Mouse (Mus musculus): ENCODE results near the gene Bak1.
A peak's percentile ranks its signal among the peaks of the same experiment; 100 is the strongest.

The Bak1 gene

DNA sequence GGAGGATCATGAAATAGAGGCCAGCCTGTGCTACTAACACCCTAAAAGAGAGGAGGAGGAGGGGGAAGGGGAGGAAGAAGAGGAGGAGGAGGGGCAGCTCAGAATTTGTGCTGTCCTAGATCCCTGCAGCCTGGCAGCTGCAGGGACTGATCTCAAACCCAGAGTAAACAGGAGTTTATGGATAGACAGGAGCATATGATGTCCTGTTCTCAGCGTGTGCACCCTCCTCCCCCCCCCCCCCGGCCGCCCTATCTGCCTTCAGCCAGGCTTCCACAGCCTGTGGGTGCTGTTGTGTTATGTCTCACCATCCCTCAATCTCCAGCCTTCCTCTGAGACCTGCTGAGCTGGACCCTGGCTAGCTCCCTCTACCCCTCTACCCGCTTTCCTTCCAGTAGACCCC is at the start of gene Bak1:
TSS of gene Bak1 (minus strand) at position 101 of the 400 bp plus-strand sequence.
- DNase-seq (ENCODE audit: low spot score), result no peak

DNA sequence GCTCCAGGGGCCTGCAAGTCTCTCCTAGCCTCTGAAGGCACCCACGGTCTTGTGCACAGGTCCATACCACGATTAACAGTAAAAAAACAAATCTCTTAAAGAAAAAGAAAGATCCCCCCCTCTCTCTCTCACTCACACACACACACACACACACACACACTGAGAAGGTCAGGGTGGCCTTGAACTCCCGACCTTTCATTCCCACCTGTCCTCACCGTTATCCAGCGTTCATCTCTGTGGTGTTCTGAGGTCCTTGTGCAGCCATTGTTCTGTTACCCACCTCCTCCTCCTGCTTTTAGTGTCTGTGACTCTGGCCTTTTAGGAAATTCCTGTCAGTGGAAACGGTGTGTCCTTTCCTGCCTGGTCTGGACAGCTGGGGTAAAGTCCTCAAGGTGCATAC is 49.7 kb upstream of the Bak1 start:
- no peak for DNase-seq (ENCODE audit: low spot score)

DNA sequence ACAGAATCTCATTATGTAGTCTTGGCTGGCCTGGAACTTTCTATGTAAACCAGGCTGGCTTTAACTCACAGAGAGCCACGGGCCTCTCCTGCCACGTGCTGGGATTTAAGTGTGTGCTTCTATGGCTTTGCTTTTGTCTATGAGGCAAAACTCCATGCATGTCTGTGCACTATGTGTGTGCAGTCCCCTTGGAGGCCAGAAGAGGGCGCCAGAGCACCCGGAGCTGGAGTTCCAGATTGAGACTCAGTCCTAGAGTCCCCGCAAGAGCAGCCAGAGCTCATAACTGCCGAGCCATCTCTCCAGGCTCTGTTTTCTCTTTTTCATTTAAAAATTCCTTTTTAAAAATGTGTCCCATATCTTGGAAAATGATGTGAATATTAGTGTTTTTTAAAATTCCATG is 49.1 kb upstream of the Bak1 start:
- DNase-seq (ENCODE audit: low spot score), result peak; percentile 45

DNA sequence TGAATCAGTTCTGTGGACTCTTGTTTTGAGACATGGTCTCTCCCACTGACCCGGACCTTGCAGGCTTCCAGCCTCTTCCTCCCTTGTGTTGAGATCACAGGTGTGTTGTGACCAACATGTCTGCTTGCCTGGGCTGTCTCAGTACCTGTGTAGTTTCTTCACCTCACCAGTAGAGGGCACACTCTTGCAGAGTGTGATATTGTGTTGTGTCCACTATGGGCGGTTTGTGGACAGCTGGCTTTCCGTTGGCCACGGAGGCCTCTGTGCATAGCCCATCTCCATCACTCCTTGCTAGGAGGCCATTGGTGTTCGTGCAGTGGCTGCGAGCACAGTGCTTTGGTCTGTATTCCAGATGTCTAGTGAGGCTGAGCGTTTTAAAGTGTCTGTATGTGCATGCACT is 48.3 kb upstream of the Bak1 start:
- no peak for DNase-seq (ENCODE audit: low spot score)

DNA sequence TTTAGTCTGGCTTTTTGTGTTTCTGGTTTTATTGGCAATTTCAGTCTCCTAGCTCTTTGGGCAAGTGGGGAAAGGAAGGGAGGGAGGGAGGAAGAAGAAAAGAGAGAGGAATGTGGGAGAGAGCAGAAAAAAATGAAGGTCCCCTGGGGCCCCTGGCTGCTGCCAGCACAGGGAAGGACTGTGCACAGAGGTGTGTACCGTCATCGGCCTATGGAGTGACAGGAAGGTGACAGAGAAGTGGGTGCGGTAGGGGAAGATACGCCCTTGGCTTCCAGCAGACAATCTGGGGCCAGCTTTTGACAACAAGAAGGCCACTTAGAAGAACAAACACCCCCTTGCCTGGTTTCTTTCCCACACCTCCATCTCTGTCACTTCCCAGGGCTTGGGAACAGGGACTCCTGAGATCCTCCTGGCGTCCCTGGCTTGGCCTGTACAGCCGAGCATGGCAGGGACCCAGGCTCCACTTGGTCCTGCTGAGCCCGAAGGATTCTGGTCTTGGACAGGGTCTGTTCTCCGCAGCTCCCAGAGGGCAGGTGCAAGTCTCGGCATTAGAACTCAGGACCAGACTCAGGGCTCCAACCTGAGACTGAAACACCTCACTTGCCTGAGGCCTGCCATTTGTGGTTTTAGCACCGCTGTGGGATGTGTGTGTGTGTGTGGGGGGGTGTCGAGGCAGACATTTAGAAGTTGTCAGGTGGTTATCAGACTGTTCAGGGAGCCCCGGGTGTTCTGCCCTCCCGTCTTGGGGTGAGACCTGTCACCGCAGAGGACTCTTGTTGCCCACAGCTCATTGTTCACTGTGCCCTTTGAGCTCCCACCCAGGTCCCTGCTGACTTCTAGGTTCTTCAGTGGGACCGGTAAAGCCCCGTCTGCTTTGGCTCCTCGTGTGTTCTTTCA is 46.3 kb upstream of the Bak1 start:
- DNase-seq (ENCODE audit: low spot score), result peak; percentile 50

DNA sequence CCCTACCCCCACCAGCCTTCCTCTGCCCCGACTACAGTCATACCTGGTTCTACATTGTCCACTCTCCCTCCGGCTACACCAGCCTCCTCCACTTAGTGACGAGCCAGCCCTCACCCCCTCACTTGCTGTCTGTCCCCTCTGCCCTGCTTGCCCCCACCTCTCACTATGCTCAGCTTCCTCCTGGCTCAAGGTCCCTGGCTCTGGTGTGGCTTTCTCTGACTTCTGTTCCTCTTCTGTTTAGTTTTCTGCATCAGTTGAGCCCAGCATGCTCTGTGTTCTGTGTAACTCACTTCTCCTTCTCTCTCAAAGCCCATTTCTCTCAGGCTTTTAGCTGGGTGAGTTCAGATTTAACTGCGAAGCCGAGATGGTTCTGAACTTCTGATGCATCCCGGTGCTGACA is 45.4 kb upstream of the Bak1 start:
- DNase-seq (ENCODE audit: low spot score), result no peak

DNA sequence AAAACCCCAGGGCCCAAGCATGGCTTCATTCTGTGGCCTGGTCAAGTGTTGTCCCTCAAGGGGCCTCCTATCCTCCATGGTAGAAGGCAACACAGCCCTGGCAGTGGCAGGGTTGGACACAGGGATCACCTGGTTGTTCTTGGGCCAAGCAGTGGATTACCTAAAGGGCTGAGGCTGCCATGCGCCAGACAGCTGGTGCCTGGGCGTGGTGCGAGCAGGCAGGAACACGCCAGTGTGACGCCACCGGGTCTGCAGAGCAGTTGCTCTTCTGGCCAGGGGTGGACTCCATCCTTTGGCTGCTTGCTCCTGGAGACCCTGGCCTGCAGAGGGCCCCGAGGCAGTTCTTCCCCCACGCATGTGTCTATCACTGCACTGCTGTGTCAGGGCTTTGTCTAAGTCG is 45.0 kb upstream of the Bak1 start:
- no peak for DNase-seq (ENCODE audit: low spot score)

DNA sequence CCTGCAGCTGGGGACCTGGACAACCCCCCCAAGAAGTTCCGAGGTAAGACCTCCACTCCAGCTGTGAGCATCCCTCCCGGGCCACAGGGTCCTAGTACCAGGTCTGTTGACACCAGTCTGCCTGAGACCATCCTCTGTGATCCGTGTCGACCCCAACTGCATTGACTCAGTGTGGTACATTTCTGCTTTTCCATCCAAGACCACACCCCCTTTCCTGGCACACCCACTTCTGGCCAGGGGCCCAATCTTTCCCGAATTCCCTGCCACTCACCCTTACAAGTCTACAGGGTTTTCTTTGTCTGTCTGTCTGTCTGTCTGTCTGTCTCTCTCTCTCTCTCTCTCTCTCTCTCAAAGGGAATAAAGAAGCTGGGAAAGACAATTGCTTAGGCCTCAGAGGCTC is 44.3 kb upstream of the Bak1 start:
- DNase-seq (ENCODE audit: low spot score), result no peak

DNA sequence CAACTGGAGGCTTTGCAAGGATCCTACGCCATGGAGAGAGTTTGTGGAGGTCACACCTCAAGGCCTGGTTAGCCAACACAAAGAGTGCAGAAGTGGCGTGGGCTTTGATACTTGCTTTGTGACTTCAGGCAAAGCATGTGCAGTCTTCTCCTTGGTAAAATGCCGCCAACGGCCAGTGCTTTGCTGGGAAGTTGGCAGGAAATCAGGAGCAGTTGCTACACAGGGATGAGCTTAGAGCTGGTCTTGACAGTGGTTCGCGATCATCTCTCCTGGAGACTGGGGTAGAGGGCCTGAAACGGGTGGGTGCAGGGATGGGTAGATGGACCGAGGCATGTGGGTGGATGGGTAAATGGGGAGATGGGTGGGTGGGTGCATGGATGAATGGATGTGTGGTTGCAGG is 43.6 kb upstream of the Bak1 start:
- DNase-seq (ENCODE audit: low spot score), result no peak

DNA sequence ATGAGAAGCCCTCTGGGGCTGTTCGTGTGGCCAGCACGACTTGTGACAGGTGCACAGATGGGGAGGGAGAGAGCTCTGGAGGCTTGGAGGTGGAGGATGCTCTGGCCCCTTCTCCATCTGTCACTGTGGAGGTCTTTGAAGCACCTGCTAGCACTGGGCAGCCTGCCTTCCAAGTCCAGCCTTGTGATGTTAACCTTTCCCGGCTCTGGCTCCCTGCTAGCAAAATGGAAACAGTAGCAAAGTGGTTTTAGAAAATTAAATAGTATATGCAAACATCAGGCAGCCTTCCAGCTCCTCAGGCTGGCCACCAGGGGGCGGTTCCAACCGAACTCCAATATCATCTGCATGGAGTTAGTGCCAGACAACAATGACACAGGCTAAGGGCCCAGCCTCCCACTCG is 42.8 kb upstream of the Bak1 start:
- peak; percentile 44 for DNase-seq (ENCODE audit: low spot score)

DNA sequence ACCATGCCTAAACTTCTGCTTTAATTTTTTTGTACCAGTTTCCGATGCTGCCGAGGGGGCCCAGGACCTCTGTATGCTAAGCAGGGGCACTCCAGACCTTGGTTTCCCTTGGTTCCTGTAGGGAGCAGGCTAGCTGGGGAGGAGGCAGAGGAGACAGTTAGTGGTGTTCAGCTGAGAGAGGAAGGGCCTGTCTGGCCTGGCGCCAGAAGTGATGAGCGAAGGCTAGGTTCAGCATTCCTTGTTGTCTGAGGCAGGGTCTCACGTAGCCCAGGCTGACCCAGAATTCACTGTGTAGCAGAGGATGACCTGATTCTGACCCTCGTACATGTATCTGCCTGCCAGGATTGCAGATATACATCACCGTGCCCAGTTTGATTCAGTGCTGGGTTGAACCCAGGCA is 42.1 kb upstream of the Bak1 start:
- no peak for DNase-seq (ENCODE audit: low spot score)

DNA sequence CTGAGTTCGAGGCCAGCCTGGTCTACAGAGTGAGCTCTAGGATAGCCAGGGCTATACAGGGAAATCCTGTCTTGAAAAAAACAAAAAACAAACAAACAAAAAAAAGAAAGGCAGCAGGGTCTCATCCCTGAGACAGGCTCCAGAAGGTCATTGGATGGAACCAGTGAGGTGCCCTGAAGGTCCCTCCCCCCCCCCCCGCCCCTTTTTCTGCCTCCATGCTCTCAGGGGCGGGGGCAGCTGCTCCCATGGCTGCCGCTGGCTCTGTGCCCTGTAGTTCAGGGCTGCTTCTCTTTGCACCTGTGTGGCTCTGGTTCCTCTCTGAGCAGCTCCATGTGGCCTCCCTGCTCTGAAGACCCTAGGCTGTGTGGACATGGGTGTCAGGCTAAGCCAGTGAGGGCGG is 40.3 kb upstream of the Bak1 start:
- DNase-seq (ENCODE audit: low spot score), result no peak

DNA sequence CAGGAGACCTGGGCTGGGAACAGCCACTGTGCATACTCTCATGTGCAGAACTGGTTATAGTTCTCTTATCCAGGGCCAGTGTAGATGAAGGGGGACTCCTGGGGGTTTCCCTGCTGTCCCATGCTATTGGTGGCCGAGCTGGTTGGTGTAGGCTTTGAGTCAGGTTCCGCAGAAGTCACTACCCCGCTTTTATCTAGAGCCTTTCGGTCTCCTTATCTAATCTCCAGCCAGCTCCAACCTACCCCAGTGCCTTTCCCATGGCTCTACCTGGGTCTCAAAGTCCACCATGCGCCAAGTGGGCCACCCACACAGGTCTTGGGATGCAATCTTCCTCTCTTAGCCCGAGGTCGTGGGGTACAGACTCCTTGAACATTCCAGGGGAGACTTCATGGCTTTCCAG is 37.3 kb upstream of the Bak1 start:
- DNase-seq (ENCODE audit: low spot score), result no peak

DNA sequence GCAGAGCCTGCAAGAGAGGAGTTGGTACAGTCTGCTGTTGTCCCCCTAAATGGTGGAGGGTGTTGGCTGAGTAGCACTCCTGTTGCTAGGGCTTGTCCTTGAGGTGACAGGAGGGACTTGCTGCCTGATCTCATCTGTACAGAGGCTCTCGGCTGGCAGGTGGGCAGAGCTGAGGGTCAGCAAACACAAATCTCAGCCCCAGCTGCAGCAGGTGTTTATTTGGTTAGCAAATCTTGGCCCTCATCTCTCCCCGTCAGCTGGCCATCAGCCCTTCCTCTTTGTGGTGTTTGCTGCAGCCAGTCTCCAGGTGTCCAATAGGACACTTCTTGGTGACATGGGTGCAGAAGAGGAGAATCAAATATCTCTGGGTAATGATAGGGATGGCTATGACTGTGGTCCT is 35.4 kb upstream of the Bak1 start:
- no peak for DNase-seq (ENCODE audit: low spot score)

DNA sequence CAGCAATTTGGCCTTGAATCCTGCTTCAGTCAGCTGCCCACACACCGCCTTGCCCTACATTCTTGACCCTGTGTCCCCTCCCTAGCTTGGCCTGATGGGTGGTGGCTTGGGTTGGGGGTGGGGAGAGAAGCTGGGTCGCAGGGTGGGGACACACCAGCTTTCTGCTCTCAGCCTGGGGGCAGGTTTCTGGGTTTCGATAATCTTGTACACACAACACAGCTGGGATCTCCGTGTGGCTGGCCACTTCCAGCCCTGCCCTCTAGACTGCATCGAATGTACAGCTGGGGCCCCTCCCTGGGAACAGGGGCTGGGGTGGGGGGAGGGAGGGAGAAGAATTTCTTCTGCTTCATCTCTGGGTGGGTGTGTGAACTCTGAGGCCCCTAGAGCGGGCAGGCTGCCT is 34.9 kb upstream of the Bak1 start:
- DNase-seq (ENCODE audit: low spot score), result no peak

DNA sequence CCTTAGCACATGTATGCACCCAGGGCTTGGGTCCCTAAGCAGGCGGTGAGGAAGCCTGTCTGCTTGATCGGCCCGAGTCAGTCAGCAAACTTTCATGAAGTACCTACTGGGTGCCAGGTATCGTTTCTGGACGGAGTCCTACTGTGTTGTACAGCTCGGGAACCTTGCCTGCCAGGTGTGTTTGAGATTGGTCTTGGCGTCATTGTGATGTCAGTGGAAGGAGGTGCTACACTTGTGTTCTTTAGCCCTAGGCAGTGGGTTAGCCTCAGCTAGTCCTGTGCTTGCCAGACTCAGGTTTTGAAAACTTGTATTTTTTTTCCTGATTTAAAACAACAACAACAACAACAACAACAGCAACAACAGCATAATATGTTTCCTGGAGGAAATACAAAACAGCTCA is 33.9 kb upstream of the Bak1 start:
- DNase-seq (ENCODE audit: low spot score), result no peak

DNA sequence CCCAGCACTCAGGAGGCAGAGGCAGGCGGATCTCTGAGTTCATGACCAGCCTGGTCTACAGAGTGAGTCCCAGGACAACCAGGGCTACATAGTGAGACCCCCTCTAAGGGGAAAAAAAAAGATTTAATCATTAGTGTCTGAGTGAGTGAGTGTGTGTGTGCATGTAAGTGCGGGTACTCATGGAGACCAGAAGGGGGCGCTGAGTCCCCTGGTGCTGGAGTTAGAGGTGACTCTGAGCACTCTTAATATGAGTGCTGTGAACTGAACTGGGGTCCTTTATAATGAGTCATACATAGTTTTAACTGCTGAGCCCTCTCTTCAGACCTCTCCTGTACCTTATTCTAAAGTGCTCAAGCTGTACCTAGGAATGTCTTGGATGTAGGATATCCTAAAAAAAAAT is 32.9 kb upstream of the Bak1 start:
- no peak for DNase-seq (ENCODE audit: low spot score)

DNA sequence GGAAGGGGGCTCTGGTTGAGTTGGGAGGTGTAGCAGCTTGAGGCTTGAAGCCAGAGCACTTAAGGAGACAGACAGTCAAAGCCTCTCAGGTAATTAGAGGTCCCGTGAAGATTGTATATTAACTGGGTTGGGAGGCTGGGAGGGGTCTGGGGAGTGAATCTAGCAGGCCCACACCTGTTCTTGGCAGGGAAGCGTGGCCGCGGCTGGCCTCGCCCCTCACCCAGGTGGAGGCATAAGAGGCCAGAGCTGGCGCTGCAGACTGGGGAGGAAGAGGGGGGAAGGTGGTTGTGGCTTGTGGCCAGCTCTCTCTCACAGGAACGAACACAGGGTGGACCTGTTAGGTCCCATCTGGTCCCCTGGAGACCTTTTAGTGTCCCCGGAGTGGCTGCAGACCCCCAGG is 31.9 kb upstream of the Bak1 start:
- DNase-seq (ENCODE audit: low spot score), result no peak

DNA sequence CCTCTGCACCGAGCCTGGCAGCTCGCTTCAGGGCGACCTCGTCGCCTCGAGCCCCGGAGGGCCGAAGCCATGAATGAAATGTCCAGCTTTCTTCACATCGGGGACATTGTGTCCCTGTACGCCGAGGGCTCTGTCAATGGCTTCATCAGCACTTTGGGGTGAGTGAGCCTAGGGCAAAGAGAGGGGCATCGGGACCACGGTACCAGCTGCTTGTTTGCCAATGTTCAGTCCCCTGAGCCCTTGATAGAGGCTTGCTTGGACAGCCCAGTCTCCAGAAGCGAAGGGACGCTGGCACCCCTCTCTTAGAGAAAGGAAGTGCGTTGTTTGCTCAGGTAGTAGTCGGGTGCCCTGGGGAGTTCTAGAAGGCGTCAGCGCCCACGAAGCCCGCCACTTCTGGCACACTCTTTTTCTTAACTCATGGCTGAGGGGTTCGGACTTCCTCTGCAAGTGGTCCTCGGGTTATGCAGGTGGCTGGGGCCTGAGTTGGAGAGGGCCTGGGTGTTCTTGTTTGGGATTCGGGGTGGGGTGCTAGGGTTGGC is 28.8 kb upstream of the Bak1 start:
- peak; percentile 25 for DNase-seq (ENCODE audit: low spot score)

DNA sequence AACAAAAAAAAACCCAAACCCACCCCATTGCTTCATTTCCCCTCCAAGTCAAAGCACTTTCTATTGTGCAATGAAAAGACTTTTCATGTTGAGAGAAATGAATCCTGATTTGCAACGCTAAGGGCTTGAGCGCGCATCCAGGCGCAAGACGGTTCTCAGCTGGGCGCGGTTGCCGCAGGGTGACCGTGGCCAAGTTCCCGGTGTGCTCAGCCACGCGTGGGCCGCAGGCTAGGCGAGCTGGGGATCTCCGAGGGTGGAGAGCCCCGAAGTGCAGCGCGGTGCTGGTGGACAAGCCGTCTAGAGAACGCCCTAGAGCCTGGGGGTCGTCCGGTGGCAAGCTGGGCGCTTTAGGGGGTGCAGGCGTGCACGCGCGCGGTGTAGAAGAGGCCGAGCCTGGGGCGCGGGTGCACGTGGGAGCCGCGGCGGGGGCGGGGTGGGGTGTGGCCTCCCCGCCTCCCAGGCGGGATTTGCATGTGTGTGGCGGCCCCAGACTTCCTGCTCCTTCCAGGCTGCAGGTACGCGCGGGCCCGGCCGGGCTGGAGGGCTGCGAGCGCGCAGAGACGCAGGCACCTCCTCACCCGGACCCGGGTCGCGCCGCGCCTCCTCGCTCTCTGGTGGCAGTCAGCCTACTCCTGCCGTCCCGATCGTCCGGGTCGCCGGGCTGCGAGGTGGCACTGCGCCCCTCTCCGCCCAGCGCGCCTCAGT is 28.2 kb upstream of the Bak1 start, which contains the start of gene Itpr3:
TSS of gene Itpr3 (plus strand) at position 493 of the 705 bp plus-strand sequence.
- peak; percentile 81 for DNase-seq (ENCODE audit: low spot score)

DNA sequence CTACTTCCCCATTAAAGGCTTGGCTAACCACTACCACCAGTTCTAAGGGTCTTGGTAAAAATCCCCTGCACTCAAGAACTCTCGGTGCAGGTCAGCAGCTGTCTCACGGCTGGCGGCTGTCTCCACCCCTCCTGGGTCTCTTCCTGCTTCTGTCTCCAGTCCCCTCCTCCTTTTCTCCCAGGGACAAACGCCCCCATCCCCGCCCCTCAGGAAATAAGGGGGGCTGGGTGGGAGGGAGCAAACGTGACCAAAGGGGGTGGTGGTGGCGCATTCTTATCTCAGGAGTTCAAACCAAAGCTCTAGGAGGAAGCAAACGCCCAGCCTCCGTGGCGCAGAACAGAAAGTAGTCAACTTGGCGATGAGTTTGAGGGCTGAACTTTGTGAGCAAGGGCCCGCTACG is 27.4 kb upstream of the Bak1 start:
- DNase-seq (ENCODE audit: low spot score), result peak; percentile 85

DNA sequence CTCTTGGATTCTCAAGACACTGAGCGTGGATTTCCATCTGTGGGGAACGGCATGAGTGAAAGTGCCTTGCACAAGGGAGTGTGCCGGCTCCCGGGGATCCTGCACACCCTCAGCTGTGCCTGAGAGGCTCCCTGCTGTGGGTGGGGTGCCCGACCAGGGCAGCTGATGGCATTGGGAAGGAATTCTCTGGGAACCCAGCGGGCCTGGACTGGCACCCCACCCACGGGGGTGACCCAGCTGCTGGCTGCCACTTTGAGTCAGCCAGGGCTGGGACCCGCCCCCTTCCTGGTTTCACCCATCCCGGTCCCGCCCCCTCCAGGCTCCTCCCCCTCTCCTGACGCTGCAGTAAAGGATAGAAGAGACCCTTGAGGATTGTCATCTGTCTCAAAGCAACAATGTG is 22.7 kb upstream of the Bak1 start:
- no peak for DNase-seq (ENCODE audit: low spot score)

DNA sequence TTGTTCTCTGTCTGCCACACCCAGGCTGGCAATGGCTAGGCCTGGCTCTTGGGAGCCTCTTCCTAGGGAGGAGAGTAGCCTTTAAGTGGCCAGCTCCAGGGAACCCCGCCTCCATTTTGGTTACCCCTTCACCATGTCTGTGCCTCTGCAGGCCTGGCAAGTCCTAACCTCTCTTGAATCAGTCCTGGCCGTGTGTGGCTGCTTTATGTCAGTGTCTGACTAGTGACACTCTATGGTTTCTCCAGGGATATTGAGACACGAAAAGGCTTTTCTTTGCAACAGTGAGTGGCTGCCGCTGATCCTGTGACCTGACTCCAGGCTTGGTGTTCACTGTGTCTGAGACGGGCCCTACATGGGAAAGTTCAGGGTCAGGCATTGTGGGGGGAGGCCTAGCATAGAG is 22.0 kb upstream of the Bak1 start:
- DNase-seq (ENCODE audit: low spot score), result no peak
